Mouse (Mus musculus) CH12.LX (cell line): ENCODE measurements around the gene Homer3. TPM values are rescaled to one million over a fixed set of nuclear protein-coding genes. Genes with fewer than 3 reads are reported as not detected.
A peak's percentile ranks its signal among the peaks of the same experiment; 100 is the strongest.

Experiments
- DNase-seq: peaks from one replicate; pipeline ENCODE4 v3.0.0-alpha.2; 2013; ENCODE audit errors: extremely low read depth
- H3K27ac ChIP-seq: 2 replicates; pipeline ENCODE4 v1.5.1; 2012; ENCODE audit warnings: low read depth, mild to moderate bottlenecking, control low read depth, moderate library complexity; ENCODE audit not compliant: insufficient read depth
- H3K27me3 ChIP-seq: replicated peaks from 2 replicates; pipeline ENCODE3; 2012; ENCODE audit warnings: inconsistent platforms
- H3K36me3 ChIP-seq, 2 experiments: replicated peaks in 1 of 2; 2 replicates each; pipeline versions ENCODE3 to v1.6.1; 2012; ENCODE audit warnings: inconsistent platforms in 1 of 2, low read length in 1 of 2, mild to moderate bottlenecking in 1 of 2, mixed read lengths in 1 of 2, moderate library complexity in 1 of 2; ENCODE audit not compliant: control insufficient read depth in 1 of 2, insufficient read depth in 1 of 2
- H3K4me1 ChIP-seq, 2 experiments: 2 replicates each; pipeline ENCODE4 v1.6.1; 2012; ENCODE audit warnings: inconsistent platforms in 1 of 2, moderate library complexity in 1 of 2; ENCODE audit not compliant: insufficient read depth in 2 of 2, control insufficient read depth in 1 of 2
- H3K4me2 ChIP-seq: 2 replicates; pipeline ENCODE4 v1.6.1; 2012; ENCODE audit warnings: low read depth, mild to moderate bottlenecking, control low read depth; ENCODE audit not compliant: poor library complexity, insufficient read depth, severe bottlenecking
- H3K4me3 ChIP-seq, 3 experiments: fragments of 150-350 bp in 1 of 3; sonication (generic) in 1 of 3; replicated peaks in 1 of 3; 2 replicates each; pipeline versions ENCODE3 to v1.5.1; 2011 to 2012; ENCODE audit warnings: low read depth in 2 of 3, low read length in 2 of 3, mild to moderate bottlenecking in 2 of 3, moderate library complexity in 2 of 3, control low read depth in 1 of 3, improper control_type of control experiment in 1 of 3, inconsistent platforms in 1 of 3, mixed read lengths in 1 of 3; ENCODE audit not compliant: poor library complexity in 1 of 3
- H3K79me2 ChIP-seq: replicated peaks from 2 replicates; pipeline ENCODE4 v1.6.1; 2012; ENCODE audit warnings: mild to moderate bottlenecking, moderate library complexity; ENCODE audit not compliant: control insufficient read depth, poor library complexity, insufficient read depth, severe bottlenecking; ENCODE audit errors: extremely low read depth
- H3K9ac ChIP-seq: 2 replicates; pipeline ENCODE4 v1.6.1; 2012; ENCODE audit warnings: low read depth, mild to moderate bottlenecking, control low read depth, moderate library complexity; ENCODE audit not compliant: insufficient read depth
- H3K9me3 ChIP-seq: replicated peaks from 2 replicates; pipeline ENCODE3; 2012; ENCODE audit warnings: low read length, inconsistent platforms, mixed read lengths
- BHLHE40 ChIP-seq: IDR thresholded peaks from 2 replicates; pipeline ENCODE4 v1.6.1; 2011; ENCODE audit warnings: mild to moderate bottlenecking, low read depth, low read length, improper control_type of control experiment
- CTCF ChIP-seq, 2 experiments: IDR thresholded peaks in 1 of 2; conservative IDR thresholded peaks in 1 of 2; 2 replicates each; pipeline ENCODE4 v1.5.1; 2011 to 2012; ENCODE audit warnings: low read depth in 2 of 2, low read length in 2 of 2, improper control_type of control experiment in 1 of 2, inconsistent platforms in 1 of 2, mild to moderate bottlenecking in 1 of 2, moderate library complexity in 1 of 2
- ELF1 ChIP-seq: IDR thresholded peaks from 2 replicates; pipeline ENCODE4 v1.6.1; 2014; ENCODE audit warnings: low read depth, mild to moderate bottlenecking, inconsistent platforms, low read length, improper control_type of control experiment
- ETS1 ChIP-seq: conservative IDR thresholded peaks from 2 replicates; pipeline ENCODE4 v1.6.1; 2012; ENCODE audit warnings: low read depth, mild to moderate bottlenecking, inconsistent platforms, low read length, improper control_type of control experiment, moderate library complexity
- JUND ChIP-seq: conservative IDR thresholded peaks from 2 replicates; pipeline ENCODE4 v1.6.1; 2011; ENCODE audit warnings: low read depth, low read length, improper control_type of control experiment
- MAFK ChIP-seq: IDR thresholded peaks from 2 replicates; pipeline ENCODE4 v1.6.1; 2011; ENCODE audit warnings: low read length, improper control_type of control experiment; ENCODE audit not compliant: insufficient replicate concordance
- MAX ChIP-seq: IDR thresholded peaks from 2 replicates; pipeline ENCODE4 v1.6.1; 2011; ENCODE audit warnings: low read length, improper control_type of control experiment
- MEF2A ChIP-seq: IDR thresholded peaks from 2 replicates; pipeline ENCODE4 v1.6.1; 2014; ENCODE audit warnings: low read depth, mild to moderate bottlenecking, inconsistent platforms, low read length, improper control_type of control experiment, borderline replicate concordance
- NELFE ChIP-seq: IDR thresholded peaks from 2 replicates; pipeline ENCODE4 v1.6.1; 2011; ENCODE audit warnings: low read depth, low read length, improper control_type of control experiment
- PAX5 ChIP-seq: IDR thresholded peaks from 2 replicates; pipeline ENCODE4 v1.6.1; 2012; ENCODE audit warnings: low read length, inconsistent platforms, mixed read lengths
- RAD21 ChIP-seq: IDR thresholded peaks from 2 replicates; pipeline ENCODE4 v1.6.1; 2011; ENCODE audit warnings: low read depth, mild to moderate bottlenecking, low read length, improper control_type of control experiment, moderate library complexity
- SMC3 ChIP-seq: IDR thresholded peaks from 2 replicates; pipeline ENCODE4 v1.6.1; 2011; ENCODE audit warnings: low read depth, low read length, improper control_type of control experiment
- ZMIZ1 ChIP-seq: IDR thresholded peaks from 2 replicates; pipeline ENCODE4 v1.6.1; 2012; ENCODE audit warnings: low read depth, mild to moderate bottlenecking, inconsistent platforms, low read length, improper control_type of control experiment
- dilution Hi-C: fragments of 300-500 bp; cut with MboI; formaldehyde crosslinking; loops from 2 replicates; pipeline ENCODE4 v1.14.3; 2020; ENCODE audit warnings: low sequenced_read_pairs; ENCODE audit not compliant: extremely low pct_unique_long_range_greater_than_20kb, extremely low pct_ligation_motif_present
- in situ Hi-C: fragments of 300-500 bp; cut with MboI; formaldehyde crosslinking; loops from 3 replicates; pipeline ENCODE4 v1.14.3; 2019; ENCODE audit warnings: low sequenced_read_pairs, low pct_ligation_motif_present, low pct_unique_long_range_greater_than_20kb, mixed read lengths
- polyA plus RNA-seq: library from polyadenylated mRNA; unstranded; fragments of >175 nt; gene quantifications from 2 replicates; pipeline ENCODE4 v1.2.1, GENCODE M21; 2012; ENCODE audit warnings: low read depth; ENCODE audit not compliant: insufficient read length
- total RNA-seq, 2 experiments: library from RNA; depleted of rRNA; stranded (reverse); fragments of 300-350 nt in 1 of 2; fragments of >200 nt in 1 of 2; gene quantifications; 2 replicates each; pipeline ENCODE4 v1.2.3; 2012 to 2014

Gene Homer3
- total and polyA plus RNA-seq, 3 experiments: 9.0 to 14.0 (median 11.8) TPM

GRCm38 (mm10) chr8:70302901-70303300 is 20.3 kb downstream of the Homer3 start:
- dilution Hi-C loops: no loop called here

DNA sequence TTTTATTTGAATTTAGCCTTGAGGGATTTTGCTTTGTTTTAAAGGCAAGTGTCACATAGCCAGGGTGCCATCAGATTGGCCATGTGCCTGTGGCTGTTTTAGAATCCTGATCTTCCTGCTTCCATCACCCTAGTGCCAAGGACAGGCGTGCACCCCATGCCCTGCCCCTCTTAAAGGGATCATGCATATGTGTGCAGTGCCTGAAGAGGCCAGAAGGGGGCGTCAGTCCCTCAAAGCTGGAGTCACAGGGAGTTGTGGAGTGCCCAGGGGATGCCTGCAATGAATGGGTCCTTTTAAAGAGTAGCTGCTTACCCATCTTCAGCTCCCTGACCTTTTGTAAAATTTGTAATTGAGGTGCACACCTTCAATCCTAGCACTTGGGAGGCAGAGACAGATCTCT is 26.7 kb downstream of the Homer3 start:
- no peak overlapping the region for H3K4me2 ChIP-seq
- no peak overlapping the region for H3K9ac ChIP-seq
- H3K9me3 ChIP-seq: no peaks in the 10 kb centered on the region
- H3K27ac ChIP-seq: no peak overlapping the region
- H3K79me2 ChIP-seq: peaks cover 6% of the 10 kb centered on the region; the same call in 1 of the 2 replicates
- no peak overlapping the region for H3K4me3 ChIP-seq
- peaks cover 2 to 5% of the 10 kb centered on the region in 2 experiments; a peak in 3 of 4 replicates for H3K4me1 ChIP-seq
- dilution Hi-C loops: no loop called here
- TF ChIP-seq MAFK: no peak
- TF ChIP-seq RAD21: peak; percentile 20
- peak; percentile 34 to 56 for TF ChIP-seq CTCF (conservative IDR thresholded peaks at IDR 0.05 in 1 of 2, IDR thresholded peaks at IDR 0.05 in 1 of 2; ENCODE audit: low read depth in 2 of 2, low read length in 2 of 2)
- TF ChIP-seq SMC3: 0 out of 2 replicates have a peak, but pooled peaks have one; percentile 4
- peak; percentile 34 for DNase-seq
- in situ Hi-C loops: no loop called here
- H3K36me3 ChIP-seq: peaks cover 78 to 89% of the 10 kb centered on the region in 2 experiments
- no peaks in the 10 kb centered on the region for H3K27me3 ChIP-seq

More at GRCm38 (mm10) chr8:70302901-70303300, 20.3 kb downstream of the Homer3 start:
- H3K4me1 ChIP-seq: peaks cover 12 to 31% of the 10 kb centered on the region in 2 experiments
- in situ Hi-C loops: no loop called here
- H3K9me3 ChIP-seq: no peaks in the 10 kb centered on the region
- peaks cover 43 to 68% of the 10 kb centered on the region in 2 experiments for H3K36me3 ChIP-seq
- DNase-seq: no peak
- H3K27ac ChIP-seq: peak overlapping the region; percentile 25; the same call in 1 of the 2 replicates
- H3K27me3 ChIP-seq: no peaks in the 10 kb centered on the region
- peak overlapping the region; percentile 87 for H3K9ac ChIP-seq
- 0 out of 2 replicates have a peak, but pooled peaks have one; percentile 1 for TF ChIP-seq ZMIZ1
- TF ChIP-seq BHLHE40: no peak
- peak overlapping the region; percentile 75 to 99 (median 95) for H3K4me3 ChIP-seq
- peak overlapping the region; percentile 91 for H3K4me2 ChIP-seq
- H3K79me2 ChIP-seq: peaks cover 44% of the 10 kb centered on the region

DNA sequence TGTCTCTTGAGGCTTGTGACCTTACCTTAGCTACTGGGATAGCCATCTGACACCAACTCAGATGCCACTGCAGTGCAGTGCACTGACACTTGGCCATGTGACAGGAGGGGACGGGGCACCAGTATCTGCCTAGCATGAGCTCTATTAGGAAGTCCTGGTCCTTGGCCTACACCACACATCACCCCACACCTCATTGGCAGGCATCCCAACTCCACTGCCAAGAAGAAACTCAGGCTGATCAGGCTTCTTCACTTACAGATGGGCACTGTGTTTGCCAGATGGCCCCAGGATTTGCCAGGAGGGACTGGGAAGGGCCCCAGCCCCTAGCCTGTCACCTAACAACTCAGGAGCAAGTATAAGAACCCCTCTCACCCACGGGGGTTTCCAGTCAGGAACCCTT is 30.8 kb downstream of the Homer3 start:
- Histone ChIP-seq H3K36me3 (peaks cover 41 to 49% of the 10 kb centered on the region in 2 experiments), H3K4me2 (no peak overlapping the region), H3K9me3 (no peaks in the 10 kb centered on the region), H3K27me3 (peaks cover 13% of the 10 kb centered on the region), H3K9ac (no peak overlapping the region), H3K4me3 (no peak overlapping the region), H3K27ac (no peak overlapping the region), H3K79me2 (no peaks in the 10 kb centered on the region), H3K4me1 (peaks cover 0 to 5% of the 10 kb centered on the region in 2 experiments; a peak in 1 of 4 replicates)
- TF ChIP-seq MEF2A (no peak), SMC3 (no peak), NELFE (no peak), ELF1 (no peak), MAX (no peak), JUND (no peak), ETS1 (no peak), PAX5 (no peak)
- in situ Hi-C loops (loop anchor here (5.0 kb wide), 1 partner anchor 34 kb away; no protein-coding TSS in a partner anchor), dilution Hi-C loops (no loop called here)
- DNase-seq: no peak
